ENCODE assay signal across 14 mouse cellular contexts in genomic region chr9:61022371-61023026, GRCm38 (mm10).
DNase-seq lines count a peak whose midpoint lies in the region; ATAC-seq and TF ChIP-seq lines count a peak whose summit lies in the region.
"Had no signal": no experiment of that assay in that cellular context is flagged by ENCODE, and none has a peak within 500 bp of the region (broad histone marks: within the 10 kb centered on the region; RNA-seq: fewer than 3 reads in every experiment).

No protein-coding gene starts in this region.

- TF ChIP-seq RAD21 in CH12.LX (IDR thresholded peaks at IDR 0.05; ENCODE audit: low read depth, low read length): no peak

- H3K9me3 ChIP-seq in heart, embryonic 11.5 days (replicated peaks; ENCODE audit: control insufficient read depth, low read length): no peaks in the 10 kb centered on the region
- H3K9me3 ChIP-seq in CH12.LX (replicated peaks; ENCODE audit: low read length): peaks cover 8% of the 10 kb centered on the region
- no peaks in the 10 kb centered on the region; the same call in 1 of the 2 replicates for H3K9me3 ChIP-seq in limb, embryonic 10.5 days (replicated peaks)

- ATAC-seq in heart, embryonic 11.5 days (replicated peaks; ENCODE audit: insufficient number of reproducible peaks, low FRiP score, low TSS enrichment): no peak
- peak; percentile 44 to 56 for ATAC-seq in hematopoietic stem cell, adult 5-6 weeks (replicated peaks in 1 of 2; ENCODE audit: insufficient read depth in 1 of 2, low FRiP score in 2 of 2, low TSS enrichment in 1 of 2, low read depth in 1 of 2, poor library complexity in 2 of 2, severe bottlenecking in 2 of 2)
- ATAC-seq: activated CD4-positive, CD25-positive, alpha-beta regulatory T cell, adult 4 months; inflammation-experienced regulatory T-cells, adult 6 months had no signal

- H3K27me3 ChIP-seq in heart, embryonic 11.5 days (ENCODE audit: control insufficient read depth, insufficient read depth, low read length): peaks cover 17% of the 10 kb centered on the region
- peaks cover 52% of the 10 kb centered on the region for H3K27me3 ChIP-seq in CH12.LX (replicated peaks)
- H3K27me3 ChIP-seq in limb, embryonic 10.5 days (ENCODE audit: low read depth, poor library complexity, severe bottlenecking): peaks cover 45% of the 10 kb centered on the region

- H3K36me3 ChIP-seq in heart, embryonic 11.5 days (ENCODE audit: control insufficient read depth, insufficient read depth, low read length): no peaks in the 10 kb centered on the region
- H3K36me3 ChIP-seq in CH12.LX (replicated peaks in 1 of 2; ENCODE audit: control insufficient read depth in 1 of 2, insufficient read depth in 1 of 2, low read length in 1 of 2): no peaks in the 10 kb centered on the region
- H3K36me3 ChIP-seq in limb, embryonic 10.5 days: no peaks in the 10 kb centered on the region
- H3K36me3 ChIP-seq: forebrain, embryonic 10.5 days; heart, embryonic 13.5 days had no signal

- H3K4me2 ChIP-seq in heart, embryonic 11.5 days: no peak overlapping the region
- no peak overlapping the region for H3K4me2 ChIP-seq in CH12.LX (ENCODE audit: insufficient read depth, low read depth, poor library complexity, severe bottlenecking)
- H3K4me2 ChIP-seq: heart, embryonic 13.5 days; midbrain, embryonic 11.5 days had no signal

- H3K4me3 ChIP-seq in heart, embryonic 11.5 days (ENCODE audit: low read depth, low read length): no peak overlapping the region
- peak overlapping the region in 1 of 3 experiments; percentile 5 for H3K4me3 ChIP-seq in CH12.LX (replicated peaks in 1 of 3; ENCODE audit: low read depth in 2 of 3, low read length in 2 of 3, poor library complexity in 1 of 3)
- no peak overlapping the region for H3K4me3 ChIP-seq in limb, embryonic 10.5 days
- H3K4me3 ChIP-seq: forebrain, embryonic 10.5 days; heart, embryonic 13.5 days had no signal

- no peak for TF ChIP-seq POLR2A in CH12.LX (IDR thresholded peaks at IDR 0.05; ENCODE audit: low read depth, low read length)

- no peaks in the 10 kb centered on the region for H3K4me1 ChIP-seq in heart, embryonic 11.5 days (ENCODE audit: control insufficient read depth, insufficient read depth, low read length)
- H3K4me1 ChIP-seq in CH12.LX (ENCODE audit: control insufficient read depth in 1 of 2, insufficient read depth in 2 of 2): peaks cover 7 to 37% of the 10 kb centered on the region in 2 experiments
- H3K4me1 ChIP-seq in limb, embryonic 10.5 days: no peaks in the 10 kb centered on the region
- H3K4me1 ChIP-seq: heart, embryonic 13.5 days had no signal

- in situ Hi-C loops in CH12.LX (cut with MboI; ENCODE audit: low pct_ligation_motif_present, low pct_unique_long_range_greater_than_20kb, low sequenced_read_pairs): no loop called here

- no peak for TF ChIP-seq CTCF in CH12.LX (conservative IDR thresholded peaks at IDR 0.05 in 1 of 2, IDR thresholded peaks at IDR 0.05 in 1 of 2; ENCODE audit: low read depth in 2 of 2, low read length in 2 of 2)

- H3K27ac ChIP-seq in heart, embryonic 11.5 days (ENCODE audit: low read depth, low read length): no peak overlapping the region
- H3K27ac ChIP-seq in CH12.LX (ENCODE audit: insufficient read depth, low read depth): no peak overlapping the region
- no peak overlapping the region for H3K27ac ChIP-seq in limb, embryonic 10.5 days
- H3K27ac ChIP-seq: forebrain, embryonic 10.5 days; heart, embryonic 13.5 days; stomach, postnatal 0 days had no signal

- peak; percentile 30 to 48 for DNase-seq in heart, adult 9 months (ENCODE audit: low spot score in 2 of 2)
- DNase-seq in CH12.LX (ENCODE audit: extremely low read depth): peak; percentile 86
- DNase-seq in monocyte, adult 2 months (ENCODE audit: low read depth in 1 of 2, low spot score in 2 of 2): peak; percentile 69 to 78
- DNase-seq in testis, postnatal 10 days (ENCODE audit: low spot score): no peak
- no peak for DNase-seq in kidney, postnatal 25 days
- no peak for DNase-seq in limb, embryonic 10.5 days (ENCODE audit: low spot score)

- dilution Hi-C loops in CH12.LX (cut with MboI; ENCODE audit: extremely low pct_ligation_motif_present, extremely low pct_unique_long_range_greater_than_20kb, low sequenced_read_pairs): no loop called here

- no peak overlapping the region for H3K9ac ChIP-seq in heart, embryonic 11.5 days (ENCODE audit: low read depth, low read length)
- no peak overlapping the region for H3K9ac ChIP-seq in CH12.LX (ENCODE audit: insufficient read depth, low read depth)
- H3K9ac ChIP-seq: heart, embryonic 13.5 days had no signal

- 79% methylated on average over 6 of the region's 6 CpGs for WGBS in heart, embryonic 11.5 days (ENCODE audit: insufficient replicate concordance)
- WGBS in limb, embryonic 10.5 days: 77% methylated on average over 6 of the region's 6 CpGs

- H3K79me2 ChIP-seq in CH12.LX (replicated peaks; ENCODE audit: control insufficient read depth, extremely low read depth, insufficient read depth, poor library complexity, severe bottlenecking): no peaks in the 10 kb centered on the region

- peak; percentile 90 for TF ChIP-seq EP300 in CH12.LX (IDR thresholded peaks at IDR 0.05; ENCODE audit: low read length)

TF ChIP-seq in CH12.LX, 34 proteins besides CTCF, POLR2A, EP300 and RAD21:
- TF ChIP-seq ZC3H11A (IDR thresholded peaks at IDR 0.05; ENCODE audit: low read depth, low read length) (no peak), MEF2A (IDR thresholded peaks at IDR 0.05; ENCODE audit: borderline replicate concordance, low read depth, low read length) (peak; percentile 58; the same call in 1 of the 2 replicates), ZNF384 (IDR thresholded peaks at IDR 0.05; ENCODE audit: low read depth, low read length) (peak; percentile 97), ETS1 (conservative IDR thresholded peaks at IDR 0.05; ENCODE audit: low read depth, low read length) (peak; percentile 63; the same call in 1 of the 2 replicates), IRF4 (IDR thresholded peaks at IDR 0.05; ENCODE audit: low read depth, low read length) (peak; percentile 97), MAZ (IDR thresholded peaks at IDR 0.05; ENCODE audit: low read depth, low read length) (no peak), GABPA (IDR thresholded peaks at IDR 0.05; ENCODE audit: insufficient replicate concordance, low read depth, low read length) (no peak), BHLHE40 (IDR thresholded peaks at IDR 0.05; ENCODE audit: low read depth, low read length) (peak; percentile 66), MYC (IDR thresholded peaks at IDR 0.05; ENCODE audit: low read depth, low read length) (peak; percentile 22; the same call in 1 of the 2 replicates), MAFK (IDR thresholded peaks at IDR 0.05; ENCODE audit: insufficient replicate concordance, low read length) (peak; percentile 55; the same call in 1 of the 2 replicates), ZKSCAN1 (IDR thresholded peaks at IDR 0.05; ENCODE audit: borderline replicate concordance, low read depth, low read length) (no peak), MXI1 (IDR thresholded peaks at IDR 0.05; ENCODE audit: low read depth, low read length) (no peak), POLR2AphosphoS2 (IDR thresholded peaks at IDR 0.05; ENCODE audit: low read depth, low read length) (no peak)

Comparison
In these comparisons a context has a peak if more than half of its experiments do, and no peak if none do; other contexts are left out.
1. DNase-seq: peak in heart, adult 9 months (2 of 2), CH12.LX (single experiment) and monocyte, adult 2 months (2 of 2); none in testis, postnatal 10 days (single experiment), kidney, postnatal 25 days (0 of 2) and limb, embryonic 10.5 days (single experiment).